Mouse (Mus musculus) retina, postnatal 7 days (tissue): ENCODE data around the gene Cklf.
A peak's percentile ranks its signal among the peaks of the same experiment; 100 is the strongest.

Experiments
- DNase-seq: peaks from one replicate; pipeline ENCODE4 v3.0.0-alpha.2; 2012; ENCODE audit warnings: low read depth, low spot score

Cklf gene

GRCm38 (mm10) chr8:104250439-104251367, at the start of gene Cklf:
Cklf (plus strand) TSS chr8:104250861.
- DNase-seq, result peak; percentile 78

- DNase-seq, result no peak
Measured at GRCm38 (mm10) chr8:104201622-104202021, 49.0 kb upstream of the Cklf start.

GRCm38 (mm10) chr8:104202320-104202719, 48.3 kb upstream of the Cklf start:
- DNase-seq, result no peak

- no peak for DNase-seq
Measured at GRCm38 (mm10) chr8:104205292-104205691, 45.4 kb upstream of the Cklf start.

- DNase-seq, result no peak
Measured at GRCm38 (mm10) chr8:104217601-104218000, 33.1 kb upstream of the Cklf start.

GRCm38 (mm10) chr8:104219079-104219478, 31.6 kb upstream of the Cklf start:
- DNase-seq, result peak; percentile 20

- DNase-seq, result peak; percentile 54
Measured at GRCm38 (mm10) chr8:104219806-104220205, 30.9 kb upstream of the Cklf start.

- DNase-seq, result no peak
Measured at GRCm38 (mm10) chr8:104227048-104227447, 23.6 kb upstream of the Cklf start.

GRCm38 (mm10) chr8:104230377-104230776, 20.3 kb upstream of the Cklf start:
- DNase-seq, result no peak

- DNase-seq, result no peak
Measured at GRCm38 (mm10) chr8:104232039-104232438, 18.6 kb upstream of the Cklf start.

GRCm38 (mm10) chr8:104232919-104233318, 17.7 kb upstream of the Cklf start:
- no peak for DNase-seq

GRCm38 (mm10) chr8:104234573-104234972, 16.1 kb upstream of the Cklf start:
- no peak for DNase-seq

- DNase-seq, result no peak
Measured at GRCm38 (mm10) chr8:104239418-104239861, 11.2 kb upstream of the Cklf start.

- no peak for DNase-seq
Measured at GRCm38 (mm10) chr8:104242038-104242644, 8.5 kb upstream of the Cklf start.

- DNase-seq, result no peak
Measured at GRCm38 (mm10) chr8:104246621-104247020, 4.0 kb upstream of the Cklf start.

- DNase-seq, result no peak
Measured at GRCm38 (mm10) chr8:104247054-104247907, 3.4 kb upstream of the Cklf start.

- DNase-seq, result no peak
Measured at GRCm38 (mm10) chr8:104247908-104248275, 2.8 kb upstream of the Cklf start.

GRCm38 (mm10) chr8:104248276-104248675, 2.4 kb upstream of the Cklf start, which contains the start of gene Tk2:
Tk2 (minus strand) TSS chr8:104248558.
- peak; percentile 61 for DNase-seq

GRCm38 (mm10) chr8:104249442-104249996, 1.1 kb upstream of the Cklf start:
- DNase-seq, result no peak

GRCm38 (mm10) chr8:104251461-104251860, 800 bp downstream of the Cklf start:
- DNase-seq, result no peak

- DNase-seq, result no peak
Measured at GRCm38 (mm10) chr8:104253016-104253415, 2.4 kb downstream of the Cklf start.
